ENCODE assay signal across 34 mouse cellular contexts in genomic region chr12:71104275-71104674, GRCm38 (mm10). TPM values are rescaled to one million over a fixed set of nuclear protein-coding genes. Genes with fewer than 3 reads are reported as not detected.
"Had no signal": no experiment of that assay in that cellular context is flagged by ENCODE, and none has a peak within 500 bp of the region (broad histone marks: within the 10 kb centered on the region; RNA-seq: fewer than 3 reads in every experiment).

No protein-coding gene starts in this region.

RNA-seq across cellular contexts. Expression of gene Tomm20l, which starts 7.0 kb away (rescaled TPM):
- total RNA-seq: left cerebral cortex, postnatal 10 days; left cerebral cortex, postnatal 14 days; left cerebral cortex, postnatal 25 days; left cerebral cortex, postnatal 36 days; left cerebral cortex, postnatal 4 days; liver, adult 2 months; megakaryocyte progenitor cell, adult 5-6 weeks; megakaryocyte, adult 5-6 weeks; megakaryocyte-erythroid progenitor cell, adult 5-6 weeks; midbrain, postnatal 0 days; monocyte, adult 5-6 weeks had no signal
- polyA plus RNA-seq: limb, embryonic 10.5 days; limb, embryonic 12.5 days; limb, embryonic 13.5 days; limb, embryonic 14.5 days; limb, embryonic 15.5 days; liver, adult 2 months; liver, embryonic 11.5 days; liver, embryonic 12.5 days; liver, embryonic 13.5 days; liver, embryonic 14.5 days; liver, embryonic 15.5 days; liver, embryonic 16.5 days; liver, postnatal 0 days; lung, adult 2 months; lung, embryonic 14.5 days; macrophage; midbrain, embryonic 10.5 days; midbrain, embryonic 11.5 days; midbrain, embryonic 12.5 days; midbrain, embryonic 14.5 days; midbrain, embryonic 15.5 days; midbrain, postnatal 0 days; myocyte; neural tube, embryonic 11.5 days; neural tube, embryonic 12.5 days had no signal
